11 mouse cellular contexts compared by ENCODE assay signal in genomic region chr5:122986091-122986493, GRCm38 (mm10). TPM values are rescaled to one million over a fixed set of nuclear protein-coding genes. Genes with fewer than 3 reads are reported as not detected.
A peak's percentile ranks its signal among the peaks of the same experiment; 100 is the strongest.
DNase-seq lines count a peak whose midpoint lies in the region; ATAC-seq and TF ChIP-seq lines count a peak whose summit lies in the region.
"Had no signal": no experiment of that assay in that cellular context is flagged by ENCODE, and none has a peak within 500 bp of the region (broad histone marks: within the 10 kb centered on the region; RNA-seq: fewer than 3 reads in every experiment).

No protein-coding gene starts in this region.

- no peak overlapping the region for H3K4me3 ChIP-seq in kidney, postnatal 0 days (replicated peaks; ENCODE audit: low read depth, low read length)
- H3K4me3 ChIP-seq in kidney, adult 2 months (ENCODE audit: insufficient read depth, low read depth, low read length): no peak overlapping the region
- H3K4me3 ChIP-seq in forebrain, embryonic 14.5 days (ENCODE audit: low read depth, low read length): 0 out of 2 replicates have a peak overlapping the region, but pooled peaks have one; percentile 4
- H3K4me3 ChIP-seq in midbrain, embryonic 15.5 days: no peak overlapping the region

- peak overlapping the region; percentile 27; the same call in 1 of the 2 replicates for H3K27ac ChIP-seq in kidney, postnatal 0 days
- no peak overlapping the region for H3K27ac ChIP-seq in kidney, adult 2 months (ENCODE audit: insufficient read depth, low read depth, low read length)
- H3K27ac ChIP-seq in forebrain, embryonic 14.5 days (ENCODE audit: low read depth, low read length): no peak overlapping the region
- no peak overlapping the region for H3K27ac ChIP-seq in midbrain, embryonic 15.5 days
- H3K27ac ChIP-seq: embryonic facial prominence, embryonic 15.5 days had no signal

- H3K9ac ChIP-seq in kidney, postnatal 0 days (ENCODE audit: low read depth, low read length): peak overlapping the region; percentile 28; the same call in 1 of the 2 replicates
- H3K9ac ChIP-seq in forebrain, embryonic 14.5 days (ENCODE audit: low read length): peak overlapping the region; percentile 25; the same call in 1 of the 2 replicates
- H3K9ac ChIP-seq in midbrain, embryonic 15.5 days: no peak overlapping the region
- H3K9ac ChIP-seq: embryonic facial prominence, embryonic 15.5 days had no signal

- H3K4me2 ChIP-seq in kidney, postnatal 0 days (ENCODE audit: low read length): peak overlapping the region; percentile 93
- H3K4me2 ChIP-seq in forebrain, embryonic 14.5 days (ENCODE audit: low read length): peak overlapping the region; percentile 82
- peak overlapping the region; percentile 14; the same call in 1 of the 2 replicates for H3K4me2 ChIP-seq in midbrain, embryonic 15.5 days

- no peak for TF ChIP-seq POLR2A in kidney, adult 2 months (IDR thresholded peaks at IDR 0.05; ENCODE audit: low read depth, low read length)

- 31% methylated on average over 8 of the region's 8 CpGs for WGBS in kidney, postnatal 0 days
- WGBS in kidney, adult 2 months: 80% methylated on average over 8 of the region's 8 CpGs
- 30% methylated on average over 8 of the region's 8 CpGs for WGBS in forebrain, embryonic 14.5 days
- 16% methylated on average over 8 of the region's 8 CpGs for WGBS in midbrain, embryonic 15.5 days

- peak; percentile 62 for DNase-seq in kidney, postnatal 0 days (ENCODE audit: low spot score)
- DNase-seq in kidney, adult 2 months: no peak
- peak; percentile 47 for DNase-seq in NIH3T3 (ENCODE audit: low read depth)
- DNase-seq in forebrain, embryonic 14.5 days (ENCODE audit: low spot score): no peak
- no peak for DNase-seq in adrenal gland, adult 18-20 months (ENCODE audit: low spot score in 2 of 2)
- no peak for DNase-seq in layer of hippocampus, adult 11-12 months (ENCODE audit: low spot score)
- DNase-seq: thymus, postnatal 25 days had no signal

- H3K27me3 ChIP-seq in kidney, postnatal 0 days (ENCODE audit: insufficient read depth, low read length): no peaks in the 10 kb centered on the region
- H3K27me3 ChIP-seq in kidney, adult 2 months (replicated peaks; ENCODE audit: control insufficient read depth, insufficient read depth, low read length): no peaks in the 10 kb centered on the region
- H3K27me3 ChIP-seq in forebrain, embryonic 14.5 days (replicated peaks; ENCODE audit: control insufficient read depth, insufficient read depth, low read length): no peaks in the 10 kb centered on the region
- no peaks in the 10 kb centered on the region for H3K27me3 ChIP-seq in midbrain, embryonic 15.5 days (replicated peaks)
- H3K27me3 ChIP-seq: embryonic facial prominence, embryonic 15.5 days; Patski had no signal

- no peaks in the 10 kb centered on the region for H3K36me3 ChIP-seq in kidney, postnatal 0 days (ENCODE audit: insufficient read depth, low read length)
- no peaks in the 10 kb centered on the region for H3K36me3 ChIP-seq in kidney, adult 2 months (ENCODE audit: control insufficient read depth, insufficient read depth, low read length)
- H3K36me3 ChIP-seq in forebrain, embryonic 14.5 days (ENCODE audit: control insufficient read depth, insufficient read depth, low read length): 0 out of 2 replicates have a peak, but pooled peaks cover 5% of the 10 kb centered on the region
- H3K36me3 ChIP-seq in midbrain, embryonic 15.5 days (replicated peaks): no peaks in the 10 kb centered on the region

- no peaks in the 10 kb centered on the region for H3K9me3 ChIP-seq in kidney, postnatal 0 days (replicated peaks; ENCODE audit: low read length)
- no peaks in the 10 kb centered on the region for H3K9me3 ChIP-seq in forebrain, embryonic 14.5 days (replicated peaks; ENCODE audit: control insufficient read depth, low read length)
- no peaks in the 10 kb centered on the region for H3K9me3 ChIP-seq in midbrain, embryonic 15.5 days
- H3K9me3 ChIP-seq: embryonic facial prominence, embryonic 15.5 days had no signal

- H3K4me1 ChIP-seq in kidney, postnatal 0 days (replicated peaks; ENCODE audit: insufficient read depth, low read length): peaks cover 22% of the 10 kb centered on the region
- H3K4me1 ChIP-seq in kidney, adult 2 months (ENCODE audit: control insufficient read depth, insufficient read depth, low read length): no peaks in the 10 kb centered on the region
- H3K4me1 ChIP-seq in forebrain, embryonic 14.5 days (ENCODE audit: control insufficient read depth, insufficient read depth, low read length): peaks cover 40% of the 10 kb centered on the region
- peaks cover 52% of the 10 kb centered on the region for H3K4me1 ChIP-seq in midbrain, embryonic 15.5 days

- peak; percentile 18; the same call in 1 of the 2 replicates for TF ChIP-seq CTCF in kidney, postnatal 0 days (IDR thresholded peaks at IDR 0.05; ENCODE audit: low read depth)
- TF ChIP-seq CTCF in kidney, adult 2 months (conservative IDR thresholded peaks at IDR 0.05; ENCODE audit: insufficient read depth, insufficient read length, low read depth, low read length): no peak

- no peak for ATAC-seq in kidney, postnatal 0 days (replicated peaks; ENCODE audit: low FRiP score, low read depth)
- no peak for ATAC-seq in forebrain, embryonic 14.5 days
- no peak for ATAC-seq in midbrain, embryonic 15.5 days (replicated peaks)
- no peak for ATAC-seq in erythroid progenitor cell, adult 5-6 weeks (replicated peaks; ENCODE audit: low FRiP score, poor library complexity, severe bottlenecking)
- ATAC-seq: Patski had no signal

RNA-seq across cellular contexts. Expression of gene Kdm2b, which starts 3.5 kb away (rescaled TPM):
- polyA plus RNA-seq in kidney, postnatal 0 days (2015; fragmentation: Nextera tagmentation; extraction: Ambion mirVana): 62.5 and 66.1 TPM in 2 replicates
- 9.6 and 10.9 TPM in 2 replicates for polyA plus RNA-seq in kidney, adult 2 months (2012; rRNA removed)
- 73.8 and 94.1 TPM in 2 replicates for polyA plus RNA-seq in forebrain, embryonic 14.5 days (2014; fragmentation: Nextera tagmentation; extraction: Ambion mirVana)
- 115 and 123 TPM in 2 replicates for polyA plus RNA-seq in midbrain, embryonic 15.5 days (2015; fragmentation: Nextera tagmentation; extraction: Ambion mirVana)
- total RNA-seq in erythroid progenitor cell, adult 5-6 weeks (2015; ENCODE audit: low replicate concordance): 7.5 and 13.0 TPM in 2 replicates
- 13.0 and 14.9 TPM in 2 replicates for total RNA-seq in erythroid progenitor cell, adult 5-6 weeks (2017; ENCODE audit: low replicate concordance)
- 10 to 100 TPM; 13.0 to 13.7 TPM for total RNA-seq in adrenal gland, adult 18-20 months (2021)

RNA-seq across cellular contexts. Expression of gene Orai1, which starts 28.8 kb away (rescaled TPM):
- polyA plus RNA-seq in kidney, postnatal 0 days (2015; fragmentation: Nextera tagmentation; extraction: Ambion mirVana): 22.5 and 23.4 TPM in 2 replicates
- 63.2 and 90.6 TPM in 2 replicates for polyA plus RNA-seq in kidney, adult 2 months (2012; rRNA removed)
- 13.3 and 13.8 TPM in 2 replicates for polyA plus RNA-seq in forebrain, embryonic 14.5 days (2014; fragmentation: Nextera tagmentation; extraction: Ambion mirVana)
- 11.6 and 13.6 TPM in 2 replicates for polyA plus RNA-seq in midbrain, embryonic 15.5 days (2015; fragmentation: Nextera tagmentation; extraction: Ambion mirVana)
- total RNA-seq in erythroid progenitor cell, adult 5-6 weeks (2015; ENCODE audit: low replicate concordance): 5.0 and 24.3 TPM in 2 replicates
- 3.5 and 4.0 TPM in 2 replicates for total RNA-seq in erythroid progenitor cell, adult 5-6 weeks (2017; ENCODE audit: low replicate concordance)
- total RNA-seq in adrenal gland, adult 18-20 months (2021): 10 to 100 TPM; 10.1 to 11.0 TPM

Comparison
In these comparisons a context has a peak if more than half of its experiments do, and no peak if none do; other contexts are left out.
1. DNase-seq: peak in kidney, postnatal 0 days (single experiment) and NIH3T3 (single experiment); none in kidney, adult 2 months (single experiment), forebrain, embryonic 14.5 days (single experiment), adrenal gland, adult 18-20 months (0 of 2) and layer of hippocampus, adult 11-12 months (single experiment).
2. H3K4me2 ChIP-seq: peak in every context shown above with its lines; median percentile 93 in kidney, postnatal 0 days; 82 in forebrain, embryonic 14.5 days; 14 in midbrain, embryonic 15.5 days.